Mouse (Mus musculus): ENCODE measurements around the gene Gm17190.

GRCm38 (mm10) chr13:96073555-96073954 is 8.3 kb upstream of the Gm17190 start:
- TF ChIP-seq GATA1 (IDR thresholded peaks at IDR 0.05; ENCODE audit: low read length) (no peak), TAL1 (IDR thresholded peaks at IDR 0.05; ENCODE audit: low read length) (no peak)

All from erythroblast, embryonic 14.5 days (primary cell).